Mouse (Mus musculus) thymus, adult 2 months (tissue): ENCODE measurements around the gene Zfp831. TPM values are rescaled to one million over a fixed set of nuclear protein-coding genes. Genes with fewer than 3 reads are reported as not detected.

Source experiments
- DNase-seq: peaks from one replicate; pipeline ENCODE4 v3.0.0; 2021
- H3K27ac ChIP-seq: fragments of 200-500 bp; 2 replicates; pipeline ENCODE4 v1.5.1; 2012; ENCODE audit warnings: low read length, control low read depth; ENCODE audit not compliant: control insufficient read depth, insufficient read depth
- H3K27me3 ChIP-seq: fragments of 200-500 bp; 2 replicates; pipeline ENCODE4 v1.6.1; 2012; ENCODE audit warnings: mild to moderate bottlenecking, low read length, moderate library complexity, mixed read lengths; ENCODE audit not compliant: control insufficient read depth, insufficient read depth
- H3K36me3 ChIP-seq: fragments of 200-500 bp; 2 replicates; pipeline ENCODE4 v1.6.1; 2012; ENCODE audit warnings: mild to moderate bottlenecking, low read length, moderate library complexity; ENCODE audit not compliant: control insufficient read depth, insufficient read depth
- H3K4me1 ChIP-seq: fragments of 200-500 bp; replicated peaks from 2 replicates; pipeline ENCODE4 v1.6.1; 2012; ENCODE audit warnings: low read length; ENCODE audit not compliant: control insufficient read depth, insufficient read depth
- H3K4me3 ChIP-seq: fragments of 200-500 bp; 2 replicates; pipeline ENCODE4 v1.5.1; 2012; ENCODE audit warnings: mild to moderate bottlenecking, low read length, control low read depth, moderate library complexity; ENCODE audit not compliant: control insufficient read depth, insufficient read depth
- CTCF ChIP-seq: fragments of 200-500 bp; IDR thresholded peaks from 2 replicates; pipeline ENCODE4 v1.5.1; 2012; ENCODE audit warnings: mild to moderate bottlenecking, control low read depth, low read length, moderate library complexity, borderline replicate concordance; ENCODE audit not compliant: control insufficient read depth, poor library complexity, insufficient read depth; ENCODE audit errors: extremely low read depth
- POLR2A ChIP-seq: fragments of 200-500 bp; IDR thresholded peaks from 2 replicates; pipeline ENCODE4 v1.6.1; 2012; ENCODE audit warnings: mild to moderate bottlenecking, low read length, control low read depth, moderate library complexity; ENCODE audit not compliant: control insufficient read depth, poor library complexity, insufficient read depth; ENCODE audit errors: extremely low read depth
- WGBS: fragments of 180-500 bp; shearing (Covaris S2); methylation state at CpG from one replicate; pipeline ENCODE4 v1.1.7; 2018; 5-methylcytosine and 5-hydroxymethylcytosine counted together
- polyA plus RNA-seq: library from polyadenylated mRNA; depleted of rRNA; stranded (reverse); fragments of >200 nt; gene quantifications from 2 replicates; pipeline ENCODE4 v1.2.3, GENCODE M21; 2012

Zfp831 gene
- polyA plus RNA-seq, 1 experiment, result 3.1 TPM

- no peak overlapping the region for H3K27ac ChIP-seq
- no peaks in the 10 kb centered on the region for H3K27me3 ChIP-seq
- peak; percentile 82 for DNase-seq
- no peaks in the 10 kb centered on the region for H3K36me3 ChIP-seq
- WGBS, result 31% methylated on average over 25 of the region's 25 CpGs
- peak overlapping the region; percentile 12 for H3K4me3 ChIP-seq
- TF ChIP-seq POLR2A, result no peak
- TF ChIP-seq CTCF, result peak; percentile 77; the same call in 1 of the 2 replicates
- H3K4me1 ChIP-seq, result no peaks in the 10 kb centered on the region
Observed at GRCm38 (mm10) chr2:174673592-174674286, 30.4 kb downstream of the Zfp831 start.

- H3K36me3 ChIP-seq, result no peaks in the 10 kb centered on the region
- TF ChIP-seq POLR2A (no peak), CTCF (no peak)
- H3K4me3 ChIP-seq, result no peak overlapping the region
- no peak for DNase-seq
- 78% methylated on average over 16 of the region's 16 CpGs for WGBS
- no peak overlapping the region for H3K27ac ChIP-seq
- H3K27me3 ChIP-seq, result no peaks in the 10 kb centered on the region
- no peaks in the 10 kb centered on the region for H3K4me1 ChIP-seq
Observed at GRCm38 (mm10) chr2:174674287-174675045, 31.1 kb downstream of the Zfp831 start.

GRCm38 (mm10) chr2:174675642-174676041 is 32.3 kb downstream of the Zfp831 start:
- Histone ChIP-seq H3K27me3 (no peaks in the 10 kb centered on the region), H3K4me1 (no peaks in the 10 kb centered on the region), H3K27ac (no peak overlapping the region), H3K4me3 (no peak overlapping the region), H3K36me3 (no peaks in the 10 kb centered on the region)
- peak; percentile 79 for DNase-seq
- TF ChIP-seq CTCF (peak; percentile 69; the same call in 1 of the 2 replicates), POLR2A (no peak)
- WGBS, result 22% methylated on average over 9 of the region's 9 CpGs

- Histone ChIP-seq H3K4me3 (no peak overlapping the region), H3K27ac (no peak overlapping the region), H3K36me3 (no peaks in the 10 kb centered on the region), H3K27me3 (no peaks in the 10 kb centered on the region), H3K4me1 (no peaks in the 10 kb centered on the region)
- DNase-seq, result no peak
- 98% methylated on average over 8 of the region's 8 CpGs for WGBS
- TF ChIP-seq CTCF (no peak), POLR2A (no peak)
Observed at GRCm38 (mm10) chr2:174701351-174701750, 58.0 kb downstream of the Zfp831 start.

GRCm38 (mm10) chr2:174707101-174707500 is 63.8 kb downstream of the Zfp831 start:
- no peaks in the 10 kb centered on the region for H3K36me3 ChIP-seq
- no peaks in the 10 kb centered on the region for H3K27me3 ChIP-seq
- no peak overlapping the region for H3K27ac ChIP-seq
- WGBS, result 97% methylated on average over 16 of the region's 16 CpGs
- no peak for DNase-seq
- TF ChIP-seq CTCF, result no peak
- TF ChIP-seq POLR2A, result no peak
- no peaks in the 10 kb centered on the region for H3K4me1 ChIP-seq
- H3K4me3 ChIP-seq, result no peak overlapping the region

GRCm38 (mm10) chr2:174708587-174708986 is 65.3 kb downstream of the Zfp831 start:
- no peak for TF ChIP-seq CTCF
- TF ChIP-seq POLR2A, result no peak
- 78% methylated on average over 4 of the region's 4 CpGs for WGBS
- Histone ChIP-seq H3K36me3 (no peaks in the 10 kb centered on the region), H3K27me3 (no peaks in the 10 kb centered on the region), H3K4me3 (no peak overlapping the region), H3K27ac (no peak overlapping the region), H3K4me1 (no peaks in the 10 kb centered on the region)
- no peak for DNase-seq
